Mouse (Mus musculus) left cerebral cortex, adult 9 months (tissue): Measurements from ENCODE around the gene Megf11.

Experiments
- DNase-seq, 2 experiments: peaks; one replicate each; pipeline ENCODE4 v3.0.0; 2022; ENCODE audit warnings: low spot score in 2 of 2

Megf11 gene

DNA sequence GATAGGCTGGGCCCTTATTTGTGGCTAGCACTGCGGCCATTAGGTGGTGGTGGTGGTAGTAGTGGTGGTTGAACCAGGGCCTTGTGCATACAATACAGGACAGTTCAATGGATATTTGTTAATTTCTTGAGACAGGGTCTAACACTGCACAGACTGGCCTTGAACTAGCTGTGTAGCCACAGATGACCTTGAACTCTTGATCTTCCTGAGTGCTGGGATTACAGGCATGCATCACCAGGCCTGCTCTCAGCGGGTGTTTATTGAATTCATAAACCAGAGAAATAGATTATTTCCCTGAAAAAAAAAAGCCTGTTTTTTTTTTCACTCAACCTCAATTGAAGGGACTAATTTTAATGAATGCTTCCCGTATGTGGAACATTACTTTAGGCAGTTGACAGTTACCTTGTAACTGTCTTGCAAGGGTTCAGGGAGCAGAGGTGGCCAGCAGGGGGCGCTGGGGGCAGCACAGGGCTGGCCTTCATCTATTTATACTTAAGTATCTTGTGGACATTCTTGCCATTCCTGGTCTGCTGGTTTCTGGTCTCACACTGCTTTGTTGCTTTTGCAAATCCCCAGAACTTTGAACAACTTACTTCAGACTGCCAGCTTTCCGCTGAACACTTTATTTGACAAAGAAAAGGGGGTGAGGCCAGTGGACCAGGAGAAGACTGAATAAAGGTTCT, 8.6 kb downstream of the Megf11 start:
- DNase-seq, result peak in 1 of 2 experiments; percentile 74

DNA sequence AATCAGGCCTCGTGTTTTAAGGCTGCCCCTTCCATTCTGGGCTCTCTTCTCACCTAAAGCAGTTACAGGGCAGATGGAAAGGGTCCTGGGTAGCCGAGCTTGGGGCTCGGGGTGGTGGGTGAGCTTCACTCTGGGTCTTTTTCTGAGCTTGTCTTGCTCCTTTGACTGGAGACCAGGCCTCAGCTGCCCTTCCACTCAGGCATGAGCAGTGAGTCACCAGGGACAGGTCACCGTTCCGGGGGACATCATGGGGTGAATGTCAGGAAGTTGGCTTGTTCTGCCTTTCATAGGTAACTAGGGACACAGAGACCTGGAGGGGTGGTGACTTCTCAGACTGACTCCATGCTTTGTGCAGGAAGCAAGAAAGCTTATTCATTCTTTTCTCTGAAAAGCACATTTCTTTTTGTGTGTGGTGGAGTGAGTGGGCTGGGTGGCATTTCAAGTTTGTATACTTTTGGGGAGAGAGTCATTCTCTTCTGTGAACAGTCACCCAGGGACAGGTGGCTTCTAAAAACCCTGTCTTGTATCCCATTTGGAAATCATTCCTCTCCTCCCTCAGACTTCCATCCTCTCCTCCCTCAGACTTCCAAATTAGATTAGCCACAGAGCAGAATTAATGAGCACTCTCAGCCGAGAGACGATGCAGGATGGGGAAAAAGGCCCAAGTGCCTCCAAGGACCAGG, 10.0 kb downstream of the Megf11 start:
- DNase-seq, result peak in 1 of 2 experiments; percentile 42

DNA sequence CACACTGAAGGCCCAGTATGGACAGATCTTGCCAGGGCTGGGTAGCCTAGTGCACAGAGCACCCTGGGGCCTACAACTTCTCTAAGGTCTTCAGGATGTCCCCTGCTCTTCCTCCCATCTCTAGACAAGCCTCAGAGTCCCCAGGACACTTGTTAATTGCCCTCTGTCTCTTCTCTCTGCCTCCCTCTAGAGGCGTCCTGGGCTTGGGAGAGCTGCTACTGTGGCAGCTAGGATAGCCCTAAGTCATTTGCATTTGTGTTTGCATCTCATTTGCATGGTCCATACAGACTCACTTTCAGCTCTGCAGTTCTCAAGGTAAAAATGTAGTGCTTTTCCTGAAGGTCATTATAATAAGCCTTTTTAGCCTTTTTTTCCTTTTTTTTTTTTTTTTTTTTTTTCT, 11.7 kb downstream of the Megf11 start:
- DNase-seq, result no peak

DNA sequence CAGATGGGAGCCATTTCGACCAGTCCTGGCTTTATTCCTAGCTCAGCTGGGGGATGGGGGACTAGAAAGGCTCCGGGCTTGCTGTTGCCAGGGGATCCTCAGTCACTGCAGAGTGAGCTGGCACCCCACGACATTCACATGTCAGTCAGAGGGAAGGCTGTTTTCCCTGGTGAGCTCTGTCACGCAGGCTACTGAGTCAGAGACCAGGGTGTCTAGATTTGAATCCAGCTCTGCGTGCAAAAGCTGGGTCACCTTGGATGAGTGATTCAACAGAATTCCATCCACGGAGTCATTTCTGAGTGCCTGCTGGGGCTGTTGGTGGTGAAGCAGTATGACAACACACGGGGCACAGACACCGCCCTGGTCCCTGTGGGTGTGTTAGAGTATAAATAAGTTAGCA, 13.7 kb downstream of the Megf11 start:
- no peak for DNase-seq

DNA sequence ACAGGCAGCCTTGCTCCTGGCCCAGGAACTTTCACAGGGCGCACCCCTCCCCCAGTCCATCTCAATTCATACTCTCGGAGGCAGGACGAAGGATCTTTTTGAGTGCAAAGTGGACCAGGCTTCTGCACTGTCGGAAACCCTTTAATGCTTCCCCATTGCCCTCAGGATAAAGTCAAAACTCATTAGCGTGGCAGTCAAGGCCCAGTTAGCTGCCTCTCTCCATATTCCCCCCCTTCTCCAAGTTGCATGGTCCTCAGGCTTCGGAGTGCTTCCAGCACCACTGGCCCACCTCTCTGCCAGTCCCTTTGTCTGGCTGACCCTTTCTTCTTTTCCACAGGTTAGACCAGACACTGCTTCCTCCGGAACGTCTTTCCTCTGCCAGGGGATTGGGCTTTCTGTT, 16.7 kb downstream of the Megf11 start:
- DNase-seq, result no peak

DNA sequence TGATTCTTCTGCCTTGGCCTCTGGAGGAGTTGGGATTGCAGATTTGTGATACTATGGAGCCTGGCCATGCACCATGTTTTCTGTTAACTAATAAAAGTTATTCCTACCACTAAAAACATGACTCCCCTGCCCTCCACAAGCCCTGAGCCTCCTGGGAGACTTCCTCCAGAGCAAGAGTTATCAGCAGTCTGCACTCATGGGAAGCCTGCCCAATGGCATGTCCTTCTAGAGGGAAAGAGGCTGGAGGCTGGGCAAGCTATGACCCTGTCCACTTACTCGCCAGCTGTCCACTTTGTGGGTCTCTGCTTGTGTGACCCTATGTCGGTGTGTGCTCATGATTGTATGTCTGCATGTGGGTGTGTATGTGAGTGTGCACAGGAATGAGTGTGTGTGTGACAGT, 21.4 kb downstream of the Megf11 start:
- no peak for DNase-seq

DNA sequence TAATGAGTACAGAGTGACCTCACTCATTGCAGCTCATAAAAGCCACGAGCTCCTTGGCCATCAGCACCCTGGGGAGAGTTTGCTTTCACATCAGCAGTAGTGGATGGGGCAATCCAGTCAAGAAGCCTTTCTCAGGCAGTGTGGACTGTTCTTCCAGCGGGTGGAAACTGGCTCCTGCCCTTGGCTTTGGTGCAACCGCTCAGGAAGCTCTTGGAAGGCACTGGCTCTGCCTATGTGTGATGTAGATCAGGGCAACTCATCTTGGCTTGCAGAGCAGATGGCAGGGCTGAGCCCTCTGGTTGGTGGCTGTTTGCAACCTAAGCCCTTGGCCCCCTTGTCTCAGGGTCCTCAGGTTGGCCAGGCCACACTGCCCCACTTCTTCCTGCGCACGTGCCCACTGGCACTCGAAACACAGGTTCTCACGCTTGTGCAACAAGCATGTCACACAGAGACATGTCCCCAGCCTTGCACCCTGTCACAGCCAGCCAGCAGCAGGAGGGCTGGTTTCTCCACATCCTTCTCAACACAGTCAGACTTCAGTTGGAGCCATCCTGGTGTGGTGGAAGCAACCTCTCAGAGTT, 22.1 kb downstream of the Megf11 start:
- no peak for DNase-seq

DNA sequence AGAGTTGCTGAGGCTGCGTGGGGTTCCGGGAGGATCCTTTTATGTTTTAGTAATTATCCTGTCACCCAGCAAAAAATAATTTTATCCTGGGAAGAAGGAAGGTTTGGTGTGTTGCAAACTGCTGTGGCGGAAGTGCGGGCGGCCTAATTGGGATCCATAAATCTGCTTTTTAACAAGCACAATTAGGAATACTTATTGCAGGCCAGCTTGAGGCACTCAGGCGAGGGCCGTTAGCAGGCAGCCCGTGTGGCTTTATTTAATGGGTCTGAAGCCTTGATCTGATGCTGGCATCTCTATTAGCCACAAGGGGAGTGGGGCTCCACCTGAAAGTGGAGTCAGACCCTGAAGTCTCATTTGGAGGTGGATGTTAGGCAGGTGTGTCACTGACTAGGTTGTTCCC, 23.4 kb downstream of the Megf11 start:
- no peak for DNase-seq

DNA sequence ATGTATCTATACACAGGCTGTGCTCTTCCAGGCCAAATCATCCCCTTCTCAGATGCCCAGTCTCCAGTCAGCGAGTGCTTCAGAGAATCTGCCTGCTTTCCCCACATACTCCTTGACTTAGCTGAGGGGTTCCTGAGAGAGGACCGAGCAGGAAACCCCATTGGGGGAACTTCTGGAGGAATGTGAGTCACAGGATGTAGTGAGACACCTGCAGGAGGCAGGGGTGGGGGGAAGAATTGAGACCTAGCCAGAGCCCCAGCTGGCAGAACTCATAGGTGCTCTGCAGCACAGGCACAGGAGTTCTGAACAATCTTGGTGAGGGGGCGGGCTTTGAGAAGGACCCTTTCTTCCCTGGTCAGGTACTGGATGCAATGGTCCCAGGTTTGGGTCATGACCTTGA, 35.0 kb downstream of the Megf11 start:
- no peak for DNase-seq

DNA sequence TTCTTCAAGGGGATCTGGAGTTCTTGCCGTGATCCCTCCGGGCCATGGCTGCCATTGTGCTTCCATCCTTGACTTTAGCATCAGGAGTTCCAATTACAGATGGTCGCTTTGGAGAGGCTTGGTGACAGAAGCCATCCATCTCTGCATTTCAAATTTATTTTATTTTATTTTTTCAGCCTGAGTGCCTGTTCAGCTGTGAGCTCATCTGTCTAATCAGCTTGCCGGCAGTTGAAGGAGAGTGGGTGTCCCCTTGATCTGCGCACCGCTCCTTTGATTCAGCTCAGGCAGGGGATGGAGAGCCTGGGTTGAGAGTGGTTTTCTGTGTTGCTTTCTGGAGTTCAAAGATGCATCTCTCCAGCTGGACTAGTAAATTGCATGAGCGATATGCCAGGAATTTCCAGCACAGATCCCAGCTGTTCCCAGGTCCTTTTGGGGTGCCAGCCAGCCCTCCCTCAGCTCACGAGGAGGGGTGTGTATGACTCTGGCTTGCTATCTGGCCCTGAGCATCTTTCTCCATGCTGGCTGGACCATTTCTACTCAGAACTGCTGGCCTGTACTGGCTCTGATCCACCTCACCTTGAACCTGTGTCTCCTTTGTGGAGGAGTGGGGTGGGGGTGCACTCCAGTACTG, 36.7 kb downstream of the Megf11 start:
- no peak for DNase-seq

DNA sequence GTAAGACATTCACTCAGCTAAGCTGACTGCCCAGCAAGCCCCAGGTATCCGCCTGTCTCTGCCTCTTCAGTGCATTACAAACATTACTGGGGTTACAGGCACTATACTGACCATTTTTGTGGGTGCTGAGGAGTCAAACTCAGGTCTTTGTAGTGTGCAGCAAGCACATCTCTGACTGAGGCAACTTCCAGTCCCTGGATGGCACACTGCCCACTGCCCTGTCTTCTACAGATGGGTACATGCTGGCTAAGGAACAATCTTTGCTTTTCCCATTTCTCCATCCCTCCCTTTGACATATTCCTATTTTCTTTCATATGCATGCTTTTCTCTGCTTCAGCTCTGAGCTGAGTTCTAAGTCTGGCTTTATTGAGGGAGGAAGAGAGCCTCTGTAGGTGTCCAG, 38.5 kb downstream of the Megf11 start:
- DNase-seq, result no peak

DNA sequence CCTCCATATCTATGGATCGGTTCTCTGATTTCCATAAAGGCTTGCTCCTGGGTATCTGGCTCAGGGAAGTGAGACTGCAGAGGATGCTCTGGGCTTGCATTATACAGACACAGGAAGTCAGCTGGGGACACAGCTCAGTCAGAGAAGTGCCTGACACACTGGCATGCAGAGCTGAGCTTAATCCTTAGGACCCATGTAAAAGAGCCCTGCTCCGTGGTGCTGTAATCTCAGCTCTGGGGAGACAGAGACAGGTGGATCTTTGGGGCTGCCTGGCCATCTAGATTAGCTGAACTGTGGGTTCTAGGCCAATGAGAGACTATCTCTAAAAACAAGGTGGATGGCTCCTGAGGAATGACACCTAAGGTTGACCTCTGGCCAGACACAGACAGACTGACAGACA, 50.7 kb downstream of the Megf11 start:
- no peak for DNase-seq

DNA sequence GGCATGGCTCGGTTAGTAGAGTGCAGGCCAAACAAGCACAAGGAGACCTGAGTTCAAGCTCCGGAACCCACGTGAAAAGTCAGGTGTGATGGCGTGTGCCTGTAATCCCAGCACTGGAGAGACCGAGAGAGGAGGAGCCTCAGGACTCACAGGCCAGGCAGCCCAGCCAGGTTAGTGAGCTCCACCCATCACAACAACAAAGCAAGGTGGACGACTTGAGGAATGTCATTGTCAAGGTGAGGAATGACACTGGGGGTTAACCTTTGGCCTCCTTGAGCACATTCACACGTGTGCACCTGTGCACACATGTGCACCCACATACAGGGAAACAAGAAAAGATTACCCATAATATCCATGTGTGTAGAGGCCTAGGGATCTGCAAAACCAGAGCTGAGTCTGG, 54.7 kb downstream of the Megf11 start:
- no peak for DNase-seq

DNA sequence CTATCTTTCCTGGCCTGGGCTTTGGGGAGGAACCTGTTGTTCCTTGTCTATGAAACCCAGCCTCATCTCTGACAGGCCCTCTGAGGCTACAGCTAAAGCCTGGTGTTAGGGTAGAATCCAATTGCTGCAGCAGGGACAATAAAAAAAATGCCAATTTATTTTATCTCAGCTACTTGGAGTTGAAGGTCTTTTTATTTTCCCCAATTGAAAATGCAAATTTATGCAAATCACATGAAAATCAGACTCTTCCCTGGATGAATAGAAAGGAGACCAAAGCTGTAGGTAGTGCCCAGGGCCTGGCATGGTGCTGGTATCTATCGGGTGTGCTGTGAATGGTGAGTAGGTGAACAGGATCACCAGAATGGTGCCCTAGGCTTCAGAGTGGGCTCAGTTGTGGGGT, 60.6 kb downstream of the Megf11 start:
- no peak for DNase-seq

DNA sequence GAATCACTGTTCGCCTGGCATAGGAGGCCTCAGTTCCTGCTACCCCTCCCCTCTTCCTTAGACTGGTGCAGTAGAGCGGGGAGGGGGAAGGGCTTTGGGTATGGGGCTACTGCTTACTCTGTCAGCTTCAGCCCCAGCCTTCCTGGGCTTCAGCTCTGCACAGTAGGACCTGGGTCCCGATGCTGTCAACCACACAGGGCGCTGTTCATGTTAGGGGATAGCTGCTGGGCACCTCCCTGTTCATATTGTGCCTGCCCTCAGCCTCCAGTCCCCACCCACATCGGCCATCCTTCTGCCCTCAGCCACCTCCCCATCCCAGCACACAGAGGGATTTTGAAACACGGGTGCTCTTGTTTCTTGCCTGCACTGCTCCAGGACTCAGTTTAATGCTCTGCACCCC, 61.6 kb downstream of the Megf11 start:
- DNase-seq, result no peak

DNA sequence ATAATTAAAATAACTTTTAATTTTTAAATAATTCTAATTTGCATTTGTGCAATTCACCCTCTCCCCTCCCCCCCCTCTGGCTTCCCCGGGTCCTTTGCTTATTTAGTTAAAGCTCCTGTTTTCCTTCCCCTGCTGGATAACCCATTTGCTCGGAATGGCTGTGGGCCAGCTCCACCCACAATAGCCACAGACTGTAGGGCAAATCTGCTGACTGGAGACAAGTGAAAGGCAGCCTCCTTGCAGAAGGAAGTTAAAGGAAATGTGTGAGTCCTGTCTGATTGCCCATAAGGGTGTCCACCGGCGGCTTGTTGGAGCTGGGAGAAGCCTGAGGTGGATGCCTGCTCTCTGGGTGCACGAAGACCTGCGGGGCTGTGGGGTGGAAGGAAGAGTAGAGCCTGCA, 62.1 kb downstream of the Megf11 start:
- DNase-seq, result peak in 1 of 2 experiments; percentile 41

DNA sequence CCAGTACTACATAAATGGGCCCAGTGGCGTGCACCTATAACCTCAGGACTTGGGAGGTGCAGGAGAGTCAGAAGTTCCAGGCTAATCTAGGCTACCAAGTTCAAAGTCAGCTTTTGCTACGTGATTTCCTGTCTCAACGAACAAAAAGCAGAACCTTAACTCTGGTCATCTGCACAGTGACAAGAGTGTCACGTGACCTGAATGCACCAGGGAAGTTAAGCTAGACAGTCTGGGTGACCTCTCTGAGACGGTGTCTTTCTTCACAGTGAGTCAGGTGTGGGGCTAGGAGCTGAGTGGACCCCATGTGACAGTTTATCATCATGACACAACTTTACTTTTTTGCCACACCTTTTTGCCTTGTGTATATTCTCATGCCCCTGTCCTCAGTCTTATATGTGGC, 67.3 kb downstream of the Megf11 start:
- DNase-seq, result no peak

DNA sequence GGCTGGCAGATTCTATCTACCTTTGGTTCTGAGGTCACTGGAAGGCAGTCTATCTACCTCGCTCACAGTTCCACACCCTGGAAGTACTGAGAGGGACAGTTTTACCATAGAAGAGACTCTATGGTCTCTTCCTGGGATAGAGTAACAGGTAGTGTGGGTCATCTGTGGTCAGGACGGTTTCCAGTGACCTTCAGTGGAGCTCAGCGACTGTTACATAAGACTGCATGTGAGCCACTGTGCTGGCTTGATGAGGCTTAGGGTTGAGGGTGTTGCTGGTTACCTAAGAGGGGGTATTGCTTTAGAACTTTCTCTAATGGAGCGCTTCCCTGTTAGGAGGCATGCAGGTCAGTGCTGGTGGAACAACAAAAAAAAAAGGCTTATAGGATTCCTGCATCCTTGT, 68.8 kb downstream of the Megf11 start:
- no peak for DNase-seq

DNA sequence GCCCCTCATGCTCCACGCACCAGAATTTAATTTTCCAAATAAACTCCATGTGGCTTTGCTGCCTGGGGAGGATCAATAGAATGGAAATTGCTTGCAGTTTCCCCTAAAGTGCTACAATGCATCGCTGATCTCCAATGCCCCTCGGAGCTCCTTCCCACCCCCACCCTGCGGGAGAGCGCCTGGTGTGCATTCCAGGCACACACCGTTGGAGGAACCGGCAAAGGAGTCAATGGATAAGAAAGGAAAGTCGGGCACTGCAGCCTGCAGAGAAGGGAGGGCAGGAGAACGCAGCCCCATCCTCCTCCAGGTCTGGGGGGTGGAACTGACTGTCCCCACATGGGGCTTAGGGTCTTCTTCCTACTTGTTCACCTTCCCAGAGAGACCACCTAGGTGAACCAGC, 70.5 kb downstream of the Megf11 start:
- DNase-seq, result no peak

DNA sequence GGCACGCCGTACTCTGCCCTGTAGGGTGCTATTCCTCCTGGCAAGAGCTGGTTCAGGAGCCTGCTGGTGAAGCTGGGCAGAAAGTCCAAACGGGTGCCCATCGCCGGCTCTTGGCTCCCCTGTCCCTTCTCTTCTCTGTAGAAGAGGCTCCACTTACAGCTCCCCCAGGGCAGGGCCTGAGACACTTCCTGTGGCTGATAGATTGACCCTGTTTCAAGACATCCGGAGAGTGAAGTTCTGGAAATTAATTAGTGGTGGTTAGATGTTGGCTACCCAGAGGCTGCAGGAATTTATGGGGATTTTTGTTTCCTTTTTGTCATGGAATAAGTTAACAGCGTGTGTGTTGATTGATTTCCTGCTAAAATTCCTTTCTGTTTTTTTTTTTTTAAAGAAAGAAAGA, 72.2 kb downstream of the Megf11 start:
- DNase-seq, result no peak

DNA sequence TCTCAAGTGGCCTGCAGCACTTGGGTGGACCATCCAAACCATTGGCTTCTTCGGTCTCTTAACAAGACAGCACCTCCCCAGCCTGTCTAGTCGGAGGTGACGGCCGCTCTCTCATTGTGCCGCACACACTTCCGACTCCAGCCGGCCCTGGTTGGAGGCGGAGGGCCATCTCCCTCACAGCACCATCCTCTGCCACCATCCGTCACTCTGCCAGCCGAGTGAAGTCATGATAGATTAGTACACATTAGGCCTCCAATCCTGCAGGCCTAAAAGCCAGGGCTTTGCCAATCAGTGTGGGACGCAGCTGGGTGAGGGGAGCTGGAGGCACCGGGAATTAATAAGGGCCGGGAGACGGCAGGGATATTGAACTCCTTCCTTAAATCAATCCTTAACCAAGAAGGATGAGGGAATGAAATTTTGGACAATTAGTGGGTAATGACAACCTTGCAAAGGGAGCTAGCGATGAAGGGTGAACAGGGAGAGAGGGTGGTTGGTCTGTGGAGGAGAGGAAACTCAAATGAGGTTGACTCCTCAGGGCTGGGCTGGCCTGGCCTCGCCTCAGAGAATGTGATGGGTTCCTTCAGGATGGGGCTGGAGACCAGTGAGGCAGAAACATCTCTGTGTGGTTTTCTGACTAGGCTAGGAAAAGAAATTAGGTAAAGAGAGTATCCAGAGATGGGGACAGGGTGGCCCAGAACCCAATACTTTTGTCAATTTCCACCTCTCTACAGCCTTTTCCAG, 76.3 kb downstream of the Megf11 start:
- no peak for DNase-seq

DNA sequence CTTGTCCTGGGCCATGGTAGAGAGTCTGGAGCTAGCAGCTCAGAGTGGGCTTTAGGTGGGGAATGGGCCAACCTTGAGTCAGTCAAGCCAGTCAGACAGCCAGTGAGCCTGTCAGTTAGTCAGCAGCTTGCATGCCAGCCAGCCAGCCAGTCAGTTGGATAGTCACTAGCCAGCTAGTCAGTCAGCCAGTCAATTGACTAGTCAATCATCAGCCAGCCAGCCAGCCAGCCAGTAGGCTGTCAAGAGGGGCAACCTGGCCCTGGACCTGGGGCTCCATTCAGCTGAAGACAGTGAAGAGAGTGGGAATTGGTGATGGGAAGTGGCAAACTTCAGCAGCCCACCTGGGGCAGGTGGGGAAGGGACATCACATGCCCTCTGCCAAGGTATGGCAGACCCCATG, 77.4 kb downstream of the Megf11 start:
- no peak for DNase-seq
